Mouse (Mus musculus) layer of hippocampus, postnatal 25 days (tissue): ENCODE results near the gene Inpp5a. TPM values are rescaled to one million over a fixed set of nuclear protein-coding genes. Genes with fewer than 3 reads are reported as not detected.

Experiments
- DNase-seq, 2 experiments: peaks; one replicate each; pipeline ENCODE4 v3.0.0; 2022; ENCODE audit warnings: mixed read lengths in 2 of 2, low spot score in 1 of 2; ENCODE audit errors: extremely low spot score in 1 of 2
- total RNA-seq, 2 experiments: library from RNA; stranded (reverse); gene quantifications; 2 replicates each; pipeline ENCODE4 v1.2.3; 2021

The Inpp5a gene
- total RNA-seq, 2 experiments from 2014 or later: 36.2 to 41.1 TPM

DNA sequence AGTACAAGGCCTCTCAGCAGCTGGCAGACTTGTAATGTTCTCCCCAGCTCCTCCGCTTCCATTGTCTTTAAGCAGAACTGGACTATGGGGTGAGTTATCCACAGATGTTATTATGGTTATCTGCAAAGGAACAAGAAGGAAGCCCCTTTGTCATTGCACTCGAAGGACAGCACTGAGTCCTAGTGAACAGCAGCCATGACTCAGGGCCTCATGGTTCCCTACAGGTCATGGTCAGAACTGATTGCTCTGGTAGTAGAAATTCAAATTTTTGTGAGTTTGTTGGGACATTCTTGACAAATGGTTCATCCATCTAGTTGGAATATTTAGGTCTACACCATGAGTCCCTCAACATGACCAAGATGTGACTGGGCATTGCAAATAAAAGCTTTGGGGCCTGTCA lies 81.6 kb downstream of the Inpp5a start:
- no peak for DNase-seq

- no peak for DNase-seq
These were observed 83.1 kb downstream of the Inpp5a start for GRCm38 (mm10) chr7:139472052-139472451.

DNA sequence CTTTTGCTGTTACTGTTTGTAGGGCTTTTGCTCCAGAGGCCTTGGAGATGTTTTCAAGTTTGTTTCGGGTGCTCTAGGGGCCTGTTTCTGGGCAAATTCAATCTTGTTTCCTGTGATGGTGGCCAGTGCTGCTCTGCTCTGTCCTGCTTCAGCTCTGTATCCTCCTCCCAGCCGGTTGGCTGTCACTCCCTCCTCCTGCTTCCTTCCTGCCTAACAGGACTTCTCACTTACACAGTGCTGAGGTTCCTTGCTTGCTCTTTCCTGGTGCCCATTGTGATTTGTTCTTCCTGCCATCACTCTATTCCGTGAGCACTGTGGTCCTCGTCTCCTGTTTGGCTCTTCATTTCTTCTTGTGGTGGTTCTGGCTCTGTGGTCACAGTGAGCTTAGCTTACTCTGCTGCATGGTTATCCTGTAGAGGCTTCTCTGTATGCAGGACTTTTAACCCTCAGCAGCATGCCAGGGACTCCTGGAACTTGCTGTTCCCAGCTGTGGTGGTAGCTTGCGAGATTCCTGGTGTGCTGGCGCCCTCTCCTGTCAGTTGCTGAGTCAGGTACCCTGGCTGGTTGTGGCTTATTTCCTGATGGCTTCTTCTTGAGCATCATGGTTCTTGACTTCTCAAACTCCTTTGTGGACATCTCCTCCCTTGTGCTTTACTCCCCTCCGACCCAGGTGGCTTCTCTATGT lies 84.1 kb downstream of the Inpp5a start:
- DNase-seq: peak; percentile 67 to 90

DNA sequence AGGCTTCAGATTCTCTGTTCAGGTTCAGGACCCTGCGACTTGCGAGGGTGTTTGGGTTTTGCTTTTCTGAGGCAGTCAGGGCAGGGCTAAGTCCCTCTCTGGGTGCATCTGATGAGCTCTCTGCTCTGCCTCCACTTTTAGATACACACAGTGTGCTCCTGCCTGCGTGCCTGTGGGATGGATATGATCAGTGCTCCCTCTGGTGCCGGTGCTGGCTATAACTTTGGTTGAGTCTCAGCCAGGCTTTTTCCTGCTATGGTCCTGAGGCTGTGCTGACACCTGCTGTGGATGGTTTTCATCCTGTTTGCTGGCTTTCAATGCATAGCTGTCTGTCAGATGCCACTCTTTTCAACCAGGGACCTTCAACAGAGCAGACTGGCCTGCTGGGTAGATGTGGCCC lies 87.0 kb downstream of the Inpp5a start:
- peak in 1 of 2 experiments; percentile 35 for DNase-seq

DNA sequence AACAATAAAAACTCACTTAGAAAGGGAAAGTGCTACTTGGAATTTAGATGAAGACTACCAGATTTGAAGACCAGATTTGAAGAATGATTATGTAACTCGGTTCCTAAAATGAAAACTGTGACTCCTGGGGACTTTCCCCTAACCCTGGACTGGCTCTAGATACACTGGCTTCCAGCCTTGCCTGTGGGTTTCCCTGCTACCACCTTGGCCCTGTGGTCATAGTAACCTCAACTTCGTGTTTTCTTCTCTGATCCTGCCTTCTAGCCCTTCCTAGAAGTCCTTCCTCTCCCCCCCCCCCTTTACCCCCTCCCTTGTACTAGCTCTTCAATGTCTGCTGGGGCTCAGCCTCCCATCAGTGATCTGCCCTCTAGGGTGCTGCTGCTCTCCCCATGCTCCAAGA lies 87.8 kb downstream of the Inpp5a start:
- no peak for DNase-seq

- no peak for DNase-seq
These were observed 88.8 kb downstream of the Inpp5a start for GRCm38 (mm10) chr7:139477748-139478147.

GRCm38 (mm10) chr7:139479077-139479476 lies 90.2 kb downstream of the Inpp5a start:
- no peak for DNase-seq

DNA sequence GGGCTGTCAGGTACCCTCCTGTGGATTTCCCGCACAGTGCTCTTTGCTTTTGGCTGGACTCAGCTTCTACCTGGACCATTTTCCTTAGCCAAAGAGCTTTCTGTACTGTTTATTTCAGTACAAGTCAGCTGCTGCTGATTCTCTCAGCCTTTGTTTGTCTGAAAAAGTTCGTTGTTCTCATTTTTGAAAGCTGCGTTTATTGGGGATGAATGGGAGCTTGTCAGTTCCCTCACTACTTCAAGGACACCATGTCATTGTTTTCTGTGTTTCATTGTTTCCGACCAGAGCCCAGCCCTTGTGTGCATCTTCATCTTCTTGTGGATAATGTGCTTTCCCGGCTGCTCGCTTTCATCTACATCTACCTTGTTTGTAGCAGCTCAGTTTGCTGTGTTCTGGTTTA lies 90.7 kb downstream of the Inpp5a start:
- DNase-seq: no peak

DNA sequence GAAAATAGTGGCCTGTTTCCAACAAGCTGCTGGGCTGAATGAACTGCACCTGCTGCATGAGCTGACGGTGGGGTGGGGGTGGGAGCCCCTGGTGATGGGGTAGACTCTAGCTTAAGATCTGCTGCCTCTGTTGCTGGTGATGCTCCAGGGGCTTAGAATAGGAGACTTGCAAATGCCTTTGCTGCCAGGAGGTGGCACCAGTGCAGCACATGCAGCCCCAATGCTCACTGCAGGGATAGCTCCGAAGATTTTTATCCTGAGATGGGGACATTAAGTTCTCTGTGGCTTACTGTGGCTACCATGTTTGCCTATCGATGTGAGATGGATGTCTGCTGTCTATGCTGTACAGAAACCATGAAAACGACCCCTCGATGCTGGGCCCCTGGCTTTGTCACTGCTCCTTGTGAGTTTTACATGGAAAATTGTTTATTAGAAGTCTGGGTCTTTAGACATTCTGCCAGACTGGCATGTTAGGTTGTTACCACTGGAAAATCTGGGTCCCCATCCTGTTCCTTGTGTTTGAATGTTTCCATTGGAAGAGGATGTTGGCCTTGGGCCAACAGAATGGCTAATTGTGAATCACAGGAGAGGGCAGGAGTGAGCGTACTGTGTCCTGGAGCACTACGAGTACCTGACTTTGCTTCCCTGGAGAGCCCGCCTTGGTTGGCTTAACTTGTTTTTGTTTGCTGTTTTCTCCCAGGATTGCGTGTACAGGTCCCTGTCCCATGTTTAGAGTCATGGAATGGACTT lies 95.5 kb downstream of the Inpp5a start:
- peak; percentile 32 to 57 for DNase-seq

GRCm38 (mm10) chr7:139489721-139490211 lies 100.9 kb downstream of the Inpp5a start:
- DNase-seq: no peak

GRCm38 (mm10) chr7:139492351-139492750 lies 103.4 kb downstream of the Inpp5a start:
- no peak for DNase-seq

GRCm38 (mm10) chr7:139492946-139493345 lies 104.0 kb downstream of the Inpp5a start:
- no peak for DNase-seq

DNA sequence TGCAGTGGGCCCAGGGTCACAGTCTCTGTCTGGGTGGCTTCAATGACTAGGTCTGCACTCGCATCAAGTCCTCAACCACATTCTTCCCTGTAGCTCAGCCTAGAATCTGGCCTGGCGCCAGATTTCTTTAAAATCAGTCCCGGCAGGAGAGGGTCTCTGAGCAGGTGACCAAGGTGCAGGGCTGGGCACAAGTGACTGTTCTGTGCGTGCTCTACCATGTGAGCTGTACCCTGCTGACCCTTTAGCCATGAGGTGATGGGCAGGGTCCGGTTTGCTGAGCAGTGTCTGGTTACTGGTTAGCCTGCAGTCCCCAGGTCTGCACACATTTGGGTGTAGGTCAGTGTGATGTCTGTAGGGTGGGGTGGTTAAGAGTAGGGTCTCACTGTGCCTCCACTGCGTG lies 106.9 kb downstream of the Inpp5a start:
- no peak for DNase-seq

- no peak for DNase-seq
These were observed 109.2 kb downstream of the Inpp5a start for GRCm38 (mm10) chr7:139498038-139498625.

GRCm38 (mm10) chr7:139504064-139504463 lies 115.2 kb downstream of the Inpp5a start:
- DNase-seq: no peak

DNA sequence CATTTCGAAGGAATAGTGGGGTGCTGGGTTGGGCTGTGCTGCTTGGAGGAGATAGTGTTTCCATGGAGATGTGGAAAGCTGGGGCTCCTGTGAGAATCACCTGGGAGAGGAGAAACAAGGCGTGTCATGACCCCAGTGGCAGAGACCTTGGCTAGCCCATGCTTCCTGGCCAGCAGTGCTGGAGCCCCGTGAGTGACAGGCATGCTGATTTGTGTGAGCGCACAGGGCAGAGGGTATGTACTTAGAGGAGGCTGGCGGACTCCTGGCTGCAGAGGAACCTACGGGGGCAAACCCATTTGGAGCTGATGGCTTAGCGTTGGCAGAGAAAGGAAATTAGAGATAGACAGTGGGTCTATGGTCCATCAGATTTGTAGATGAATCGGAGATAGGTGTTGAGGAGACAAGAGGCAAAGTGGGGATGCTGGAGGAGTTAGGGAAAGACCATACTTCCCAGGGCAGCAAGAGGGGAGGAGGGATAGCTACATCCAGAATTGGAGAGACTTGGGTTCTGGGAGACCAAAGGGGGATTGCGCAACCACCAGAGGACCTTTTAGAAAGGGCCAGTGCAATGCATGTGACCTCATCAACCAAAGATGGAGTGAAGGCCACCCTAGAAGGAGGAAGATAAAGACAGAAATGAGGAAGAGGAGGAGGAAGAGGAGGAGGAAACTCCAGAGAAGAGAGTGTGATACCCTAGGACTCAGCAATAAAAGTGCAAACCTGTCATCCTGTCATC lies 117.9 kb downstream of the Inpp5a start:
- no peak for DNase-seq

GRCm38 (mm10) chr7:139508938-139509337 lies 120.0 kb downstream of the Inpp5a start:
- no peak for DNase-seq

DNA sequence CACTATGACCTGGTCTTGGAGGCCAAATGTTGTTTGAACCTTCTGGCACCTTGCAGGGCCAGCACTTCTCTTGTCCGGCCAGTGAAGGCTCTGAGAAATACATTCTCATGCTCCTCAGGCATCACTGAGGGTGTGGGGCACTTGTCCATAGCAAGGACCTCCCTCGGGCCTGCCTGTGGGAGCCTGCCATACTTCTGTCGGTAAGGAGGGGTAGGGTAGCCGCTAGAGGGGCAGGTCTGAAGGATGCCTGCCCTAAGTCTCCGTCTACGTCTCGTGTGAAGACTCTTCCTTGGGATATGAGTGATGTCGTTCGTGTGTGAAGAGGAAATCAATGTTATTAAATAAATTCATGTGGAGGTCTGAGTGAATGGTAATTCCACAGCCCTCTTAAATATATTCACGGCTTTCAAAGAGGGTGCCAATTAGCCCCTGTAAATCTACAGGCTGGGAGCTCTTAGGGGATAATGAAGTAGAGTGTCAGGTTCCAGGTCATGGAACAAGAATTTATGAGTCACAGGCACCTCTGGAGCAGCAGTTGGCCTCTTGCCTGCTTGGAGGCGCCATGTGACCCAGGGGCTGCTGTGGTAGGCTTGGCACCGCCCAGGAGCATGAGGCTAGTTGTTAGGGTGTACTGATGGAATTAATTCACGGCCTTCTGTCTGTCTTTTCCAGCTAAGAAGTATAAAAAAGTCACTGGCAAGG lies 127.2 kb downstream of the Inpp5a start:
- no peak for DNase-seq

DNA sequence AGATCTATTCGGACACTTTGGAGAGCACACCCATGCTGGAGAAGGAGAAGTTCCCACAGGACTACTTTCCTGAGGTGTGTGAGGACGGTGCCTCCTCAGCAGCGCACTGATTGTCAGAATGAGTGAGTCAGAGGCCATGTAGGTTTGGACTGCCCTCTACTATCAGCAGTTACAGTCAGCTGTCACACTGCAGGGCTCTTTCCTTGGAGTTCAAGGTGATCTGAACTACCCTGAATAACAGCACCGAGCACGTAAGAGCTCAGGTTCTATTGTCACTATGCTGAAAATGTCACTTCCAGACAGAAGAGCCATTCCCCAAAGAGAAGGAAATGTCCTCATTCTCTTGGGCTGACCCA lies 127.7 kb downstream of the Inpp5a start:
- DNase-seq: no peak

DNA sequence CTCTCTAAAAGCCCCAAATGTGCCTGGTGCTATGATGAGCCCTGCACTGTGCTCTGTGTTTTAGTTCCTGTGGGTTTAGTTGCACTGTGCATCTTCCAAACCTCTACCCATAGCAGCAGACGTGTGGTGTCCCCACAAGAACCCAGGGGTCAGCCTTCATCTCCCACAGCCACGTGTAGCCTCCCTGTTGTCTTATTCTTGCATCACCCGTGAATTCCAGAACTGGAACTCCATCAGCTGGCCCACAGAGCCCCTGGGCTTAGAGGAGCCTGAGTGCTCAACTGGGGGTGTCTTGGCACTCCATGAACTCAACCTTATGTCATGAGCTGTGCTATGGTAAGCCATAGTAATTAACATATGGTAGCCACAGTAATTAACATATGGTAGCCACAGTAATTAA lies 129.4 kb downstream of the Inpp5a start:
- DNase-seq: no peak
